8 mouse cellular contexts compared by ENCODE assay signal in genomic region chr11:101252941-101253340, GRCm38 (mm10). TPM values are rescaled to one million over a fixed set of nuclear protein-coding genes. Genes with fewer than 3 reads are reported as not detected.
DNase-seq lines count a peak whose midpoint lies in the region; ATAC-seq and TF ChIP-seq lines count a peak whose summit lies in the region.

No protein-coding gene starts in this region.

- H3K4me2 ChIP-seq in kidney, postnatal 0 days (ENCODE audit: low read length): peak overlapping the region; percentile 72
- H3K4me2 ChIP-seq in heart, postnatal 0 days (ENCODE audit: low read depth, low read length): peak overlapping the region; percentile 96
- peak overlapping the region; percentile 77 for H3K4me2 ChIP-seq in midbrain, embryonic 12.5 days (replicated peaks)

- H3K27me3 ChIP-seq in kidney, postnatal 0 days (ENCODE audit: insufficient read depth, low read length): no peaks in the 10 kb centered on the region
- no peaks in the 10 kb centered on the region for H3K27me3 ChIP-seq in heart, postnatal 0 days (ENCODE audit: control insufficient read depth, insufficient read depth, low read length)
- peaks cover 6% of the 10 kb centered on the region for H3K27me3 ChIP-seq in midbrain, embryonic 12.5 days

- peak overlapping the region; percentile 93 for H3K27ac ChIP-seq in kidney, postnatal 0 days
- H3K27ac ChIP-seq in brown adipose tissue, adult 24 weeks (replicated peaks; ENCODE audit: low read depth, low read length): peak overlapping the region; percentile 79
- H3K27ac ChIP-seq in heart, postnatal 0 days (ENCODE audit: low read depth): peak overlapping the region; percentile 95
- peak overlapping the region; percentile 76; the same call in 1 of the 2 replicates for H3K27ac ChIP-seq in midbrain, embryonic 12.5 days (replicated peaks)

- no peaks in the 10 kb centered on the region for H3K9me3 ChIP-seq in kidney, postnatal 0 days (replicated peaks; ENCODE audit: low read length)
- no peaks in the 10 kb centered on the region for H3K9me3 ChIP-seq in heart, postnatal 0 days (replicated peaks; ENCODE audit: control insufficient read depth, low read length)
- no peaks in the 10 kb centered on the region for H3K9me3 ChIP-seq in midbrain, embryonic 12.5 days

- H3K36me3 ChIP-seq in kidney, postnatal 0 days (ENCODE audit: insufficient read depth, low read length): 0 out of 2 replicates have a peak, but pooled peaks cover 8% of the 10 kb centered on the region
- 0 out of 2 replicates have a peak, but pooled peaks cover 13% of the 10 kb centered on the region for H3K36me3 ChIP-seq in heart, postnatal 0 days (replicated peaks; ENCODE audit: control insufficient read depth, insufficient read depth, low read length)
- peaks cover 8% of the 10 kb centered on the region; the same call in 1 of the 2 replicates for H3K36me3 ChIP-seq in midbrain, embryonic 12.5 days

- H3K4me3 ChIP-seq in kidney, postnatal 0 days (replicated peaks; ENCODE audit: low read depth, low read length): peak overlapping the region; percentile 87
- H3K4me3 ChIP-seq in brown adipose tissue, adult 24 weeks (ENCODE audit: insufficient read depth, low read depth, low read length): peak overlapping the region; percentile 57
- H3K4me3 ChIP-seq in heart, postnatal 0 days (ENCODE audit: low read depth, low read length): peak overlapping the region; percentile 99
- H3K4me3 ChIP-seq in midbrain, embryonic 12.5 days: peak overlapping the region; percentile 58

- TF ChIP-seq CTCF in kidney, postnatal 0 days (IDR thresholded peaks at IDR 0.05; ENCODE audit: low read depth): no peak
- no peak for TF ChIP-seq CTCF in heart, postnatal 0 days (IDR thresholded peaks at IDR 0.05; ENCODE audit: low read depth)

- WGBS in kidney, postnatal 0 days: 9% methylated on average over 7 of the region's 7 CpGs
- 7% methylated on average over 7 of the region's 7 CpGs for WGBS in heart, postnatal 0 days
- 13% methylated on average over 7 of the region's 7 CpGs for WGBS in midbrain, embryonic 12.5 days

- peaks cover 12% of the 10 kb centered on the region for H3K4me1 ChIP-seq in kidney, postnatal 0 days (replicated peaks; ENCODE audit: insufficient read depth, low read length)
- 0 out of 2 replicates have a peak, but pooled peaks cover 2% of the 10 kb centered on the region for H3K4me1 ChIP-seq in brown adipose tissue, adult 24 weeks (ENCODE audit: control insufficient read depth, insufficient read depth, insufficient read length, low read length)
- H3K4me1 ChIP-seq in heart, postnatal 0 days (ENCODE audit: control insufficient read depth, insufficient read depth): peaks cover 21% of the 10 kb centered on the region
- peaks cover 12% of the 10 kb centered on the region for H3K4me1 ChIP-seq in midbrain, embryonic 12.5 days

- H3K9ac ChIP-seq in kidney, postnatal 0 days (ENCODE audit: low read depth, low read length): peak overlapping the region; percentile 89
- H3K9ac ChIP-seq in heart, postnatal 0 days (replicated peaks; ENCODE audit: low read depth, low read length): peak overlapping the region; percentile 84
- peak overlapping the region; percentile 80 for H3K9ac ChIP-seq in midbrain, embryonic 12.5 days (replicated peaks)

- TF ChIP-seq EP300 in heart, postnatal 0 days (IDR thresholded peaks at IDR 0.05; ENCODE audit: low read depth): no peak

- no peak for ATAC-seq in kidney, postnatal 0 days (replicated peaks; ENCODE audit: low FRiP score, low read depth)
- ATAC-seq in heart, postnatal 0 days (ENCODE audit: insufficient read depth, low read depth): no peak
- no peak for ATAC-seq in midbrain, embryonic 12.5 days (ENCODE audit: low FRiP score, low read depth)

- no peak for DNase-seq in kidney, postnatal 0 days (ENCODE audit: low spot score)
- DNase-seq in kidney, adult 11 months: no peak
- DNase-seq in heart, postnatal 0 days (ENCODE audit: low spot score): peak; percentile 46
- DNase-seq in cerebellum, adult 9-11 months: no peak
- no peak for DNase-seq in cerebellum, adult 11 months
- DNase-seq in cerebellum, adult 8-10 months: no peak

RNA-seq across cellular contexts. Expression of gene Vps25, which starts 0.6 kb away (rescaled TPM):
- polyA plus RNA-seq in kidney, postnatal 0 days (2015; fragmentation: Nextera tagmentation; extraction: Ambion mirVana): 179 and 180 TPM in 2 replicates
- 109 and 141 TPM in 2 replicates for polyA plus RNA-seq in brown adipose tissue, adult 24 weeks (2012; ENCODE audit: insufficient read depth, insufficient read length, missing spikeins)
- 99.2 and 116 TPM in 2 replicates for total RNA-seq in heart, postnatal 0 days (2014; rRNA removed; ENCODE audit: low replicate concordance)
- polyA plus RNA-seq in heart, postnatal 0 days (2015; fragmentation: Nextera tagmentation; extraction: Ambion mirVana): 125 and 130 TPM in 2 replicates
- 101 and 102 TPM in 2 replicates for polyA plus RNA-seq in midbrain, embryonic 12.5 days (2016; fragmentation: Nextera tagmentation; extraction: Ambion mirVana)

RNA-seq across cellular contexts. Expression of gene Ramp2, which starts 7.1 kb away (rescaled TPM):
- 242 and 247 TPM in 2 replicates for polyA plus RNA-seq in kidney, postnatal 0 days (2015; fragmentation: Nextera tagmentation; extraction: Ambion mirVana)
- 20.0 and 27.6 TPM in 2 replicates for polyA plus RNA-seq in brown adipose tissue, adult 24 weeks (2012; ENCODE audit: insufficient read depth, insufficient read length, missing spikeins)
- 159 and 253 TPM in 2 replicates for total RNA-seq in heart, postnatal 0 days (2014; rRNA removed; ENCODE audit: low replicate concordance)
- 181 and 182 TPM in 2 replicates for polyA plus RNA-seq in heart, postnatal 0 days (2015; fragmentation: Nextera tagmentation; extraction: Ambion mirVana)
- 70.3 and 76.3 TPM in 2 replicates for polyA plus RNA-seq in midbrain, embryonic 12.5 days (2016; fragmentation: Nextera tagmentation; extraction: Ambion mirVana)

RNA-seq across cellular contexts. Expression of gene Wnk4, which starts 7.4 kb away (rescaled TPM):
- 47.0 and 48.8 TPM in 2 replicates for polyA plus RNA-seq in kidney, postnatal 0 days (2015; fragmentation: Nextera tagmentation; extraction: Ambion mirVana)
- polyA plus RNA-seq in brown adipose tissue, adult 24 weeks (2012; ENCODE audit: insufficient read depth, insufficient read length, missing spikeins): not detected in 2 replicates
- total RNA-seq in heart, postnatal 0 days (2014; rRNA removed; ENCODE audit: low replicate concordance): 2.0 and 3.2 TPM in 2 replicates
- 3.8 and 4.0 TPM in 2 replicates for polyA plus RNA-seq in heart, postnatal 0 days (2015; fragmentation: Nextera tagmentation; extraction: Ambion mirVana)
- 7.8 and 10.2 TPM in 2 replicates for polyA plus RNA-seq in midbrain, embryonic 12.5 days (2016; fragmentation: Nextera tagmentation; extraction: Ambion mirVana)

RNA-seq across cellular contexts. Expression of gene Cntd1, which starts 25.9 kb away (rescaled TPM):
- 1.5 and 2.0 TPM in 2 replicates for polyA plus RNA-seq in kidney, postnatal 0 days (2015; fragmentation: Nextera tagmentation; extraction: Ambion mirVana)
- polyA plus RNA-seq in brown adipose tissue, adult 24 weeks (2012; ENCODE audit: insufficient read depth, insufficient read length, missing spikeins): 0.75 and 0.79 TPM in 2 replicates
- total RNA-seq in heart, postnatal 0 days (2014; rRNA removed; ENCODE audit: low replicate concordance): not detected in 2 replicates
- polyA plus RNA-seq in heart, postnatal 0 days (2015; fragmentation: Nextera tagmentation; extraction: Ambion mirVana): 0.22 and 0.56 TPM in 2 replicates
- 1.3 and 1.6 TPM in 2 replicates for polyA plus RNA-seq in midbrain, embryonic 12.5 days (2016; fragmentation: Nextera tagmentation; extraction: Ambion mirVana)

RNA-seq across cellular contexts. Expression of gene Coa3, which starts 26.0 kb away (rescaled TPM):
- 209 and 211 TPM in 2 replicates for polyA plus RNA-seq in kidney, postnatal 0 days (2015; fragmentation: Nextera tagmentation; extraction: Ambion mirVana)
- polyA plus RNA-seq in brown adipose tissue, adult 24 weeks (2012; ENCODE audit: insufficient read depth, insufficient read length, missing spikeins): 134 and 144 TPM in 2 replicates
- total RNA-seq in heart, postnatal 0 days (2014; rRNA removed; ENCODE audit: low replicate concordance): 175 and 216 TPM in 2 replicates
- 189 and 206 TPM in 2 replicates for polyA plus RNA-seq in heart, postnatal 0 days (2015; fragmentation: Nextera tagmentation; extraction: Ambion mirVana)
- polyA plus RNA-seq in midbrain, embryonic 12.5 days (2016; fragmentation: Nextera tagmentation; extraction: Ambion mirVana): 196 and 198 TPM in 2 replicates
